Mouse (Mus musculus): ENCODE data around the gene Inmt.
A peak's percentile ranks its signal among the peaks of the same experiment; 100 is the strongest.

The Inmt gene

DNA sequence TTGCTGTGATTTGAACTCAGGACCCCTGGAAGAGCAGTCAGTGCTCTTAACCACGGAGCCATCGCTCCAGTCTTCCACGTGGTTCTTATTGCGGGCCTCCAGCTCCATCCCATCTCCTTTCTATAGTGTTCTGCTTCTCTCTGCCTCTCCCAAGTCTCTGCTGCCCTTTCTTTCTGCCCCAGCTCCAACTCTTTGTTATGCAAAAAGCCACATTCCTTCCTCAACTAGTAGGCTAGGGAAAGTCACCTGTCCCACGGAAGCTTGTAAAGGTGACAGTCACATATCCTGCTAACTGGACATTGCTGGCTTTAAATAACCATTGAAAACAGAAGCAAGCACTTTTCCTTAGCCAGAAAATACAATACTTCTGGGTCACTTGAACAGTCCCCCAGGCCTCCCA, 5.0 kb downstream of the Inmt start:
- no peak for DNase-seq (ENCODE audit: low read depth, low spot score)

DNA sequence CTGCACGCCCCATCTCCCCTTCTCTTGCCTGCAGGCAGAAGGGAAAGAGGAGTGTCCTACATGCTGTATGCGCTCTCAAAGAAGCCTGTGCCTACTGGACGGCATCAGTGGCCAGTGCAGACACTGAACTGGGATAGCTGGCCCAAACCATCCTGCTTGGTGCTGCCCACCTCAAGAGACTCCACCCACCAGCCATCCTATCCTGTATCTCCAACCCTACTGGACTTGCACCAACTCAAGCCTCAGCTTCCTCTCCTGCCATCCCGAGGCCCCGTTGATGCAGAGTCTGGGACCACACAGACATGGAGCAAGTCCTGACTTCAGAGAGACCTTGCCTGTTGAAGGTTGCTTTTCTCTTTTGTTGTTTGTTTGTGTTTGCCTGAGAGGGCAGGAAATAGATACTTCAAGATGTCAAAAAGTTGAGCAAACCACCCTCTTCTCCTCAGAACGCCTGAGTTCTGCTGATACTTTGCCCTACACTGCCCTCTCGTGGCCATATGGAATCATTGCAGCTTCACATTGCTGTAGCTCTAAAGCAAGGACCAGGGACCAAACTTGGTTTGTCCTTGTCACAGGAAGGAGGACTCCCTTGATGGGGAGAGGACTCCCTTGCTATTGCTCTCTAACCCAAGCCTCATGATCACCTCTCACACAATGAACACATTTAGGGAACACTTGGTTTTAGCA, 7.9 kb downstream of the Inmt start:
- peak; percentile 30 for DNase-seq (ENCODE audit: low read depth, low spot score)

GRCm38 (mm10) chr6:55163046-55163584, 11.7 kb downstream of the Inmt start:
- DNase-seq (ENCODE audit: low read depth, low spot score) = no peak

GRCm38 (mm10) chr6:55161311-55161761, 13.5 kb downstream of the Inmt start:
- DNase-seq (ENCODE audit: low read depth, low spot score) = no peak

DNA sequence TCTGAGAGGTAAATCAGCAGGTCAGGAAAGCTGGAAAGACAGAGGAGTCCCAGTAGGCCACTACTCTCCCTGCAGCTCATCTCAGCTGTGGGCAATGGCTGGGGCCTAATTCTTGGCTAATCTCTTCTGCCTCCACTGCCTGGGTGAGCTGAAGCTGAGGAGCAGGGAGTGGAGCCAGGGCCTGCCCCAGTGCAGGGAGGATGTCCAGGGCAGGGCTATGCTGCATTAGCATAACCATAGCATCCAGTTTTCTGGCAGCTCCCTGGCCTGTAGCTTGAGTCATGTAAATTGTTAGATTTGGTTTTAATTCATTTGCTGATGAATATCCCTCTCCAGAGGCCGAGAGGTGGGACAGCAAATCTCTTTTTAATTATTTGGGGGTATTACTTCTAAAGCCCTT, 15.6 kb downstream of the Inmt start:
- no peak for DNase-seq (ENCODE audit: low read depth, low spot score)

GRCm38 (mm10) chr6:55152226-55152625, 22.6 kb downstream of the Inmt start:
- DNase-seq (ENCODE audit: low read depth, low spot score) = no peak

DNA sequence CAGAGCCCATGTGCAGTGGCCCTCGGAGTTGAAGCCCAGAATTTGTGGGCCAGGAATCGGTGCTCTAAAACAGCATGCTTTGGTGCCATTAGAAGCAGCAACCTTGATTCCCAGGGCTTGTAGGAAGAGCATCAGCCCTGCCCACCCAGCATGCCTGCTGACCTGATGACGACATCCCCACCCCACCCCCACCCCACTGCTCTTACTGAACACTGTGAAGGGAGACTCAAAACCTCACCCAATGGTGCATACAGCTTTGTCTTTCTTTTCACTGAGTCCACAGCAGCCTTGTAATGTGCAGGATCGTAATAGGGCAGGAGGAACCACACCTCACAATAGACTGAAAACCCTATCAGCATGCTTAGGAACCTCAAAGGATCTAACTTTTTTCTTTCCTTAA, 28.7 kb downstream of the Inmt start:
- no peak for DNase-seq (ENCODE audit: low read depth, low spot score)

DNA sequence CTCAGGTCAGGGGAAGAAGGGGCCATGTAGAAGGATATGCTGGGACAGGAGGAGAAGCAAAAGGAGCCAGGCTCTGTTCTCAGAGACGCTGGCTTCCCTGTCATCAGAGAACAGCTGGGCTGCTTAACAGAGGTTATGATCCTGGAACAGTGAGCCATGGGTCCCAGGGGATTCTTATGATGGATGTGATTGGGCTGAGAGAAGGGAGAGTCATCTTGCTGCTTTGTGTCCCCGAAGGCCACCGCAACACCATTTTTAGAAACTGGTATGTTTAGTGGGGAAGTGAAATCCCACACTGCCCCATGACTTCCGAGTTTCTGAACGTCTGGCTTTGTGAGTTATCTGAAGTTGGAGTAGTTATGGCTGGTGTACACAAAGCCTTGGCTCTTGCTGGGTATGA, 29.6 kb downstream of the Inmt start:
- DNase-seq (ENCODE audit: low read depth, low spot score) = no peak

- DNase-seq (ENCODE audit: low read depth, low spot score) = no peak
These were observed 36.5 kb downstream of the Inmt start for GRCm38 (mm10) chr6:55138343-55138742.

DNA sequence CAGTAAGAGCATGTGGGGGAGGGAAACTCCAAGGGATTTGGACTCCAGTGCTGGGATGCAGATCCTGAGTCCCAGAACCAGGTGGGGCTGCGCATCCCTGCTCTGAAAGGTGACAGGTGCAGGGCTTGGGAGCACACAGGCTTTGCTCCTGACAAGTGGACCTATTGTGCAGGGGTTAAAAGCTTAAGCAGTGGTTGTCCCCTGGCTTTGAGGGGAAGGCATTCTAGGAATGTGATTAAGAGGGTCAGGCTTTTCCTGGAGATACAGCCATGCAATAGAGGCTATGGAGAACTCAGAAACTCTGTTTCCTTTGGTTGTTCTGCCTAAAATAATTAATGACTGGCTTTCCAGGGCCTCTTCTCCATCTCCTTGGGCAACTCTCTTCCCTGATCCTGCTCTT, 41.4 kb downstream of the Inmt start:
- DNase-seq (ENCODE audit: low read depth, low spot score) = no peak

GRCm38 (mm10) chr6:55132794-55133193, 42.0 kb downstream of the Inmt start, which contains the start of gene Crhr2:
Crhr2 (minus strand) TSS chr6:55133016.
- DNase-seq (ENCODE audit: low read depth, low spot score) = no peak

GRCm38 (mm10) chr6:55131301-55131700, 43.5 kb downstream of the Inmt start:
- no peak for DNase-seq (ENCODE audit: low read depth, low spot score)

DNA sequence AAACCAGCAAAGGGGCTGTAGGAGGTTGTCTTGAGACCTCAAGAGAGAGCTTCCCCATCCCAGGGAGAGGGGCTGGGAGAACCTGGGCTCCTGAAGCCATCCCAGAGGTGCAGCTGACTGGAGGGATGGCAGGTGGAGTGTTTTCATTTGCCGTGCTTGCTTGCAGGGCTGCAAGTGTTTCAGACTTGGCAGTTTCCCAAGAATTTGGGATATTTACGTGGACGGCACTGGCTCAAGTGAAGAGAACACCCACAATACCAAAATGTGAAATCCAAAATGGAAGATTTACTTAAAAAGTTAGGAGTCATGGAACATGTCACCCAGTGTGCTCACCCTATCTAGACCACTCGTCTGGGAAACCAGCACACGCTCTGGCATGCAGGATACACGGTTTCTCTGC, 44.2 kb downstream of the Inmt start:
- DNase-seq (ENCODE audit: low read depth, low spot score) = no peak

DNA sequence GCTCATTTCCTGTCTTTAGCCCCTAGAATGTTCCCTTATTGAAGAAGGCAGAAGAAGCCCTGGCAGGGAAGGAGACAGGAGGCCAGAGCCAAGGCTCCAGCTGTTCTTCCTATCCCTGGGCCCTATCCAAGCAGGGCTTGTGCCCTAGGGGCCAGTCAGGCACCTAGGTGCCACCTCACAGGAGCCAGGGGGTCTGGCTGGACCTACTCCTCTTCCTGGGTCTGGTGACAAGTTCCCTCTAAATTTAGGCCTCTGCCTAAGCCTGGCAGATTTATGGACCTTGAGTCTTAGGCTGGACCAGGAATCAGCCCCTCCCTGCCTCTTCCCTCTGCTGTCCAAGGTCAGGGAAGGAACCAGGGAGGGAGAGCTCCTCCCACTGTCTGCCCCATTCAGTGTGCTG, 46.5 kb downstream of the Inmt start:
- no peak for DNase-seq (ENCODE audit: low read depth, low spot score)

DNA sequence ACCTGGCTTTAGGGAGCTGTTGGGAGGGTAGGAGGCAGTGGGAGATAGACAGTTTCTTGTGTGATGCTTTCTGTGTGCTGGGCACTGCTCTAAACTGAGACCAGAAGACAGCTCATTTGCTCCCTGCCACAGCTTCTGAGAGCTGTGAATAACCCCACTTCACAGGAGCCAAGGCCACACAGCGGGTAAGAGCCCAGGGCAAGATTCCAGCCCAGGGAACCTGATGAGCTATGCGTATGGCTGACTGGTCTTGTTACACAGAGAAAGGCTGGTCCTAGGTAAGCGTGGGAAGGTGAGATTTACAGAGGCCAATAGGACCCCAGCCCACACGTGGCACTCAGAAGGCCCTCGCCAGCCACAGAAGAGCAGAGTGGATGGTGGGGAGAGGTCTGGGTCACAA, 48.3 kb downstream of the Inmt start:
- DNase-seq (ENCODE audit: low read depth, low spot score) = no peak

GRCm38 (mm10) chr6:55123056-55123455, 51.8 kb downstream of the Inmt start:
- no peak for DNase-seq (ENCODE audit: low read depth, low spot score)
